Mouse (Mus musculus): Measurements from ENCODE around the gene Vamp1.
"Not testable (repeated sequence)": the region's sequence is repeated elsewhere in the genome, so short reads cannot be mapped to it uniquely, and the experiment has no call there.

The Vamp1 gene

GRCm38 (mm10) chr6:125252711-125253110 is 37.4 kb downstream of the Vamp1 start:
- no peak for DNase-seq

DNA sequence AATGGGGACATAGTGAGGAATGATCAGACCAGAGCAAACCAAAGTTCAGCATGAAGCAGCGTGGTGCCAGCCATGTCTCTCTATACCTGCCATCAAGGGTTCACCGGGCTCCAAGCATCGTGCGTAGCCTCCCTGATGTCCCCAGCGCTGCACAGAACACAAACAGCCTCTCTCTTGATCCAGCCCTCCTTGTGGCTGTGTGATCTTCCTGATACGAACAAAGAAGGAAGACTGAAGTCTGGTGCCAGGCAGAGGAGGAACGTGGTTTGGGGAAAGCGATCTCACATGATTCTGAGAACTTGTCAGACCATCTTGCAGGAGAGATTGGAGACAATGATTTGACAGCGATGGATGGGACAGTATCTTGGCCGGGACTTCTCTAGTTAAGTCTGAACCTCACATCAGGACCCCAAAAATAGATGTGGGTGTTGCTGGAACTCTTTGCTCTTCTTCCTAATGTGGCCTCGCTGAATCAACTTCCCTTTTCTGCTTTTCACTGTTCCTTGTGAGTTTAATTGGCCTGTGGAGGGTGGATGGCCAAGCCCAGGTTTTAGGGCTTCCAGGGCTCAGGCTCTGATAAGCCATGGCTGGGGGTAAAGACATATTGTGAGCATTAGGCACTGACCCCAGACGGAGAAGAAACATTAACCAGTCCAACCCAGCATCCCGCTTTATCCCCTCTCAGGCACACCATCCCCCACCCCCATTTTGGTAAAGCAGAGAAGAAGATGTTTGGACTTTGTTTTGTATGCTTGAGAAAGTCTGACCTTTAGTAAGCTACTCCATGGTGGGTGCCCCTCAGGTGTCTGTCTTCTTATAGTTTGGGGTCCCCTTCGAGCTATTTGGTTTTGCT is 38.7 kb downstream of the Vamp1 start:
- peak; percentile 50 for DNase-seq

DNA sequence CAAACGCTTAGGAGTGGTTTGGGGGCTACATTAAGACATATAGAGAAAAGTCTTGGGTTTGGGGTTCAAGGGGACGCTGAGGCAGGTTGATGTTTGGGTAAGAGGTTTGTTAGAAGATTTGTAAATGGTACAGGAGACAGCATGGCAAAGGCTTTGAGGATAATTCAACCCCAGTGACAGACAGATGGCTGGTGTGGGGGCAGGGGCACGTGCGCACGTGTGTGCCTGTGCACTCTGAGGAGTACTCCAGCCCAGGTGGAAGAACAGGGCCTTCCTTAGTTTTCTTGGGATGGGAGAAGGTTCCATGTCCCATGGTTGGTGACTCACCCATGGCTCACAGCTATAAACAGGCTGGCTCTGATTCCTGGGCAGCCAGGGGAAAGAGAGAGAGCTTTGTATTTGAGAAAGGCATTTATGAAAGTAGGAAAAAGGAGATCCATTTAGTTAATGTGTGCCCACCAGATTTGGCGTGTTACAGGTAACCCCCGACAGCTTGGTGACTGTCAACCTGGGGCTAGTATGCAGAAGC is 40.2 kb downstream of the Vamp1 start:
- no peak for DNase-seq

DNA sequence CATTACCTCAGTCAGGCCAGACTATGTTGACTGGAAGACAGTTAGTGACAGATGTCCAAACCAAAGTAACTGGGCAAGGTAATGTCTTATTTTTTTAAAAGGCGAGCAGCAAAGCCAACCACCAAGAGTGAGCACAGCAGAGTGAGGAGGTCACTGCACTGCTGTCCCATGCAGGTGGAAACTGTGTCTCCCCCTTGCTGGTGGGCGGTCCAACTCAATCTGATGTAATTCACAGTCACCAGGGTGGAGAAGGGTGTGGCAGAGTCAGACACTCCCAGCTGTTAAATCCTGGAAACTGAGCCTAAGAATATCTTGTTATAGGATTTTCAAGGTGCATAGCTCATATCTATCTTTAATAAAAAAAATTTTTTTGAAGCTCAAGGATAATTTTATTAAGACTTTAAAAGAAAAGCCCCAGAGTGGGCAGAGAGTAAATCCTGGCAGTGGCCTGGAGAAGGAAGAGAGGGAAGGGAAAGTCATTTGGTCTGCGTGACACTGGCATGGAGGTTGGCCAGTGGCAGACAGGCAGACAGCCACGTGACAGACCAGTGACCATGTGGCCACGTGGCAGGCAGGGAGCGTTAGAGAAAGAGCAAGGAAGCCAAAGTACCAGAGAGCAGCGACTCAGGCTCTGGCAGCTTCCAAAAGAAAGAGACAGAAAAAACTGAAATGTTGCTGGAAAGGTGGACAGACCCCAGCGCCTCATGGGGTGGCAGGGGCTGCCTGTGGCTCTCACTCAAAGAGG is 41.0 kb downstream of the Vamp1 start:
- peak; percentile 61 for DNase-seq

- no peak for DNase-seq
Measured at GRCm38 (mm10) chr6:125260006-125260555, 44.7 kb downstream of the Vamp1 start.

DNA sequence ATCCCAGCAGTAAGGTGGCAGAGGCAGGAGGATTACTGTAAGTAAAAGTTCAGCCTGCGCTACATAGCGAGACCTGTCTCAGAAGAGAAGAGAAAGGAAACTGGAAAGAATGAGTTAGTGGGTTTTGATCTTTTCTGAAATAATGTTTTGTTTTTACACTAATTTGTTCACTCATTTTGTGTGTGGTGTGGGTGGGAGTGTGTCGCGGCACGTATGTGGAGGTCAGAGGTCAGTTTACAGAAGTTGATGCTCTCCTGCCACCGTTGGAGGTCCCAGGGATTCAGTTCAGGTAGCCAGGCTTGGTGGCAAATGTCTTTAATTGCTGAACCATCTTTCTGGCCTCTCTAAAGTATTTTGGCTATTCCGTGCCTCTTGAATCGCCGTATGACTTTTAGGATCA is 48.9 kb downstream of the Vamp1 start:
- DNase-seq, result no peak

GRCm38 (mm10) chr6:125265239-125265638 is 49.9 kb downstream of the Vamp1 start:
- DNase-seq, result peak; percentile 48

DNA sequence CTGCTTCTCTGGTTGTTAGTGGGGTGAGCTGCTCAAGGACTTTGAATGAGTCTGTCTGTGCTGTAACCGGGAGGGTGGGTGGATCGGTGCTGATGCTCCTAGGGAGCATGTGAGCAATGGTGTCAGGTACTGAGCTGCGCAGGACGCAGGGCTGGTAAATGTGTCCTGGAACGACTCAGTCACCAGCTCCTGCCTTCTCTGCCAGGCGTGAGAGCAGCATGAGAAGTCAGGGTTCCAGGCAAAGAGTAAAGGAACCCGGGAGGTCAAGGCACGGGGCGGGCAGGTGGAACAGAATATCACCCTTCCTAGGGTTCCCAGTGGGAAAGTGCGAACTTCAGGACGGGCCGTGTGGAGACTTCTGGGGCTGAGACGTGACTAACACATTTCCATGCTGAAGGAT is 50.7 kb downstream of the Vamp1 start:
- no peak for DNase-seq

DNA sequence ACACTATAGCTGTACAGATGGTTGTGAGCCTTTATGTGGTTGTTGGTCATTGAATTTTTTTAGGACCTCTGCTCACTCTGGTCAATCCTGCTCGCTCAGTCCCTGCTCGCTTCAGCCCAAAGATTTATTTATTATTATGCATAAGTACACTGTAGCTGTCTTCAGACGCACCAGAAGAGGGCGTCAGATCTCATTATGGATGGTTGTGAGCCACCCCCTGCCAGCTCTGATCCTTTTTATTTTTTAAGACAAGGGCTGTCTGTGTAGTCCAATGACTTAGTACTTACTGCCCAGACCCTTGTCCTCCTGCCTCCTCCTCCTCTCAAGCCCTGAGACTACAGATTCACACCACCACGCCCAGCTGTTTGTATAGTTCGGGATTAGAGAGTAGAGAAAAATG is 51.2 kb downstream of the Vamp1 start:
- DNase-seq, result not testable (repeated sequence)

GRCm38 (mm10) chr6:125267469-125267868 is 52.1 kb downstream of the Vamp1 start:
- no peak for DNase-seq

GRCm38 (mm10) chr6:125268799-125269198 is 53.4 kb downstream of the Vamp1 start:
- DNase-seq, result no peak

DNA sequence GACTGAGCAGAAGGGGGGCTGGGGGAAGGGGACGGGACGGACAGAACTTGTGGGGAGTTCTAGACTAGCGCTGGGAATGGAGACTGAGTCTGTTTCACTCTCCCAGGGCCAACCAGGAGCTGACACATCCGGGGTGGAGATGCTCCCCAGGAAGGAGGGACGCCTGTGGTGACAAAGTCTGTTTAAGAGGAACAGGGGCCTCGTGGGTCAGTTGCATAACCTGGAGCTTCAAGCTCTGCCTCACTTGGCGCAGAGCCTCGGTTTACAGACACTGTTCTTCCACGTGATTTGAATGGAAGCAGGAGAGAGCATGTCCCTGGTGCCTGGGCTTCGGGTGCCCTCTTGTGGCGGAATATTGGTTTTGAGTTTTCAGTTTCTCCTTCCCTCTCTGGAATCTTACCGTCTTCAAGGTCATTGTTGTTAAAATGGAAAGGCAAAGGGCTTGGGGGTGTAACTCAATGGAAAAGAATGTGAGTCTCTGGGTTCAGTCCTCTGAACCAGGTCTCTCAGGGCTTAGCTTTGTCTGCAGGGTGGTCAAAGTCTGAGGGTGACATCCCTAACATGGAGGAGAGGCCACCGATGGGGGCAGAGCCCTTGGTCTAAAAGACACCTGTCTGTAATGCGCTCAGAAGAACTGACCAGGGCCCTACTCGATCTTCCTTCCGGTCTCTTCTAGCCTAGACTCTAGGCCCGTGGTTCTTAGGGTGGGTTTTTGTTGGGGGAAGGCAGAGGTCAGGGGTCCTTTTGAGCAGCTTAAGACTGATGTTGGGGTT is 56.3 kb downstream of the Vamp1 start:
- peak; percentile 98 for DNase-seq

- DNase-seq, result no peak
Measured at GRCm38 (mm10) chr6:125272228-125272785, 57.0 kb downstream of the Vamp1 start.

DNA sequence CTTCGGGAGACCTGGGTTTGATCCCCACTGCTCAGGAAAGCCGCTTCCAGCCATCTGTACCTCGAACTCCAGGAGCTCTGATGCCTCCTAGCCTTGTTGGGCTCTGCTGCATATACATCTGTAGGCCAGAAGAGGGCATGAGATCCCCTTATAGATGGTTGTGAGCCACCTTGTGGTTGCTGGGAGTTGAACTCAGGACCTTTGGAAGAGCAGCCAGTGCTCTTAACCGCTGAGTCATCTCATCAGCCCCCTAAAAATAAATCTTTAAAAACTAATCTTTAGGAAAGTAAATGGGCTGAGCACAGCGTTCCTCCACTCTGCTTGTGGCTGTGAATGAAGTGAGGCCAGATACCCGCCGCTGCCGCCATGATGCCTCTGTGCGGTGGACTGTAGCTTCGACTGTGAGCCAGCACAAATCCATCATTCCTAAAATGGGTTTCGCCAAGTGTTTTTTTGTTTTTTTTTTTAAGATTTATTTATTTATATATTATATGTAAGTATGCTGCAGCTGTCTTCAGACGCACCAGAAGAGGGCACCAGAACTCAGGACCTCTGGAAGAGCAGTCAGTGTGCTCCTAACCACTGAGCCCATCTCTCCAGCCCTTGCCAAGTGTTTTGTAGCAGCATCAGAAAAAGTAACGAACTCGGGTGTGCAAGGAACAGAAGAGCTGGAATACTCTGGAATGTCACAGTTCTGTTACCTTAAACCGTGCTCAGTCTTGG is 59.7 kb downstream of the Vamp1 start:
- peak; percentile 78 for DNase-seq

DNA sequence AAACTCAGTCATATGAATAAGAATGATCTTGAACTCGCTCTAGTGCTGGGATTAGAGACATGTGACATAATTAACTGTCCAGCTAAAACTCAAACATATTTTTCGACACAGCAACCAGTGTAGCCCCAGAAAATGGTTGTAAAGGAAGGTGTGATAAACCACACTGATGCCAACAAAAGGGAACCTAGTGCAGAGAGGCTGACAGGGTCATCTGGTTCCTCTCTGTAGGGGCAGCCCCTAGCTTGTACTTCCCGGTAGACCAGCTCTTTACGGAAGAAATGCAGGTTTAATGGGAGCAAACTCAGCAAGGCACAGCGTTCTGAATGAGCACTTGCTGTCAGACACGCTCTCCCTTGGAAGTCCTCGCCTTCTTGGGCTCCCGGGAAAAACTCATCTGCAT is 64.4 kb downstream of the Vamp1 start:
- DNase-seq, result no peak

- not testable (repeated sequence) for DNase-seq
Measured at GRCm38 (mm10) chr6:125282721-125283120, 67.4 kb downstream of the Vamp1 start.

DNA sequence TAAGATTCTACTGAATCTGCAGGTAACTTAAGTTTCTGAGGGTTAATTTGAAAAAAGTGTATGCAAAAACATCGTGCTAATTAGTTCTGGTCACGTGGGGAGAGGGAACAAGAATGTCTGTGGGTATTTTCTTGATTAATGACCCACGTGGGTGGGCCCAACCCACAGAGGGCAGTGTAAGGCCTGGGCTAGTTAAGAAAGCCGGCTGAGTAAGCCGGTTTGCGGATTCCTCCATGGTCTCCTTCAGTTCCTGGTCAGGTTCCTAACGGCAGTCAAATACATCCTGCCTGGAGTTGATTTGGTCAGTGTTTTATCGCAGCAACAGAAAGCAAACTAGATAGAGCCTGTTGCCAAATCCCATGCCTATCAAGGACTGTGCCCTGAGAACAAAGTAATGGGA is 68.9 kb downstream of the Vamp1 start:
- DNase-seq, result no peak

DNA sequence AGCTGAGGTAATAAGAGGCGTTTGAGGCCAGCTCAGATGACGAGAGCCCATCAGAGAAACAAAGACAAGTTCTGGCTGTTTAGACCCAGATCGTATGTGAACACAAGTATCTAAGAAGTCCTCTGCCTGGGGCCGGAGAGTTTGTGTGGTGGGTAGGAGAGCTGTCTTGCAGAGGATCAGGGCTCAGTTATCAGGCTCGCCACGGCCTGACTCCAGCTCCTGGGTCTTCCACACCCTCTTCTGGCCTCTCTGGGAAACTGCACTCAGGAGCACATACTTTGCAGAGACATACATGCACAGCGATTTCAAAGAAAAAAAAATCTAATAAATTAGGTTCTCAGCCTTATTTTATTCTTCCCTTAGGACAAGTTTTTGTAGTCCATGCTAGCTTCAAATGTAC is 69.4 kb downstream of the Vamp1 start:
- DNase-seq, result no peak

GRCm38 (mm10) chr6:125285890-125286289 is 70.5 kb downstream of the Vamp1 start, which contains the start of gene Tuba3a:
TSS of gene Tuba3a (minus strand) at chr6:125286042.
- no peak for DNase-seq

GRCm38 (mm10) chr6:125286944-125287343 is 71.6 kb downstream of the Vamp1 start:
- DNase-seq, result no peak

GRCm38 (mm10) chr6:125288730-125289129 is 73.4 kb downstream of the Vamp1 start:
- no peak for DNase-seq

GRCm38 (mm10) chr6:125291329-125291728 is 76.0 kb downstream of the Vamp1 start:
- no peak for DNase-seq
